Mouse (Mus musculus): Measurements from ENCODE around the gene Rcbtb1. TPM values are rescaled to one million over a fixed set of nuclear protein-coding genes. Genes with fewer than 3 reads are reported as not detected.

Rcbtb1 gene
- total and polyA plus RNA-seq, 3 experiments: 1.8 to 12.0 (median 9.4) TPM

GRCm38 (mm10) chr14:59209816-59210215 lies 8.8 kb downstream of the Rcbtb1 start:
- H3K4me1 ChIP-seq (ENCODE audit: insufficient read depth, low read depth, low read length): no peaks in the 10 kb centered on the region
- H3K4me3 ChIP-seq (ENCODE audit: low read depth, low read length): no peak overlapping the region
- TF ChIP-seq GATA1 (IDR thresholded peaks at IDR 0.05; ENCODE audit: borderline replicate concordance, low read length): no peak
- TF ChIP-seq POLR2AphosphoS5 (IDR thresholded peaks at IDR 0.05; ENCODE audit: insufficient replicate concordance, low read depth, low read length): no peak
- no peak for TF ChIP-seq TAL1 (conservative IDR thresholded peaks at IDR 0.05; ENCODE audit: low read depth, low read length)
- no peaks in the 10 kb centered on the region for H3K36me3 ChIP-seq (replicated peaks)
- DNase-seq (ENCODE audit: low spot score): no peak
- H3K27me3 ChIP-seq (ENCODE audit: insufficient read depth, low read length): peaks cover 2% of the 10 kb centered on the region; the same call in 1 of the 2 replicates
- ATAC-seq (ENCODE audit: extremely low read depth, insufficient number of reproducible peaks, low FRiP score, poor library complexity, severe bottlenecking): no peak
- H3K9me3 ChIP-seq (replicated peaks): no peaks in the 10 kb centered on the region

GRCm38 (mm10) chr14:59219241-59219640 lies 18.2 kb downstream of the Rcbtb1 start:
- peaks cover 9% of the 10 kb centered on the region for H3K36me3 ChIP-seq (replicated peaks)
- TF ChIP-seq TAL1 (conservative IDR thresholded peaks at IDR 0.05; ENCODE audit: low read depth, low read length) (no peak), GATA2 (IDR thresholded peaks at IDR 0.05; ENCODE audit: borderline replicate concordance, low read depth, low read length) (no peak), POLR2AphosphoS5 (IDR thresholded peaks at IDR 0.05; ENCODE audit: insufficient replicate concordance, low read depth, low read length) (no peak), GATA1 (IDR thresholded peaks at IDR 0.05; ENCODE audit: borderline replicate concordance, low read length) (no peak), CTCF (IDR thresholded peaks at IDR 0.05; ENCODE audit: low read depth, low read length) (no peak)
- H3K9me3 ChIP-seq (replicated peaks): no peaks in the 10 kb centered on the region
- H3K4me3 ChIP-seq (ENCODE audit: low read depth, low read length): no peak overlapping the region
- H3K27me3 ChIP-seq (ENCODE audit: insufficient read depth, low read length): no peaks in the 10 kb centered on the region
- DNase-seq (ENCODE audit: low spot score) (no peak), ATAC-seq (ENCODE audit: extremely low read depth, insufficient number of reproducible peaks, low FRiP score, poor library complexity, severe bottlenecking) (no peak)
- no peaks in the 10 kb centered on the region for H3K4me1 ChIP-seq (ENCODE audit: insufficient read depth, low read depth, low read length)

GRCm38 (mm10) chr14:59226240-59226639 lies 25.2 kb downstream of the Rcbtb1 start:
- ATAC-seq (ENCODE audit: extremely low read depth, insufficient number of reproducible peaks, low FRiP score, poor library complexity, severe bottlenecking) (no peak), DNase-seq (ENCODE audit: low spot score) (no peak)
- Histone ChIP-seq H3K9me3 (replicated peaks) (no peaks in the 10 kb centered on the region), H3K36me3 (replicated peaks) (peaks cover 18% of the 10 kb centered on the region), H3K4me3 (ENCODE audit: low read depth, low read length) (no peak overlapping the region), H3K27me3 (ENCODE audit: insufficient read depth, low read length) (no peaks in the 10 kb centered on the region), H3K4me1 (ENCODE audit: insufficient read depth, low read depth, low read length) (no peaks in the 10 kb centered on the region)
- TF ChIP-seq POLR2AphosphoS5 (IDR thresholded peaks at IDR 0.05; ENCODE audit: insufficient replicate concordance, low read depth, low read length) (no peak), TAL1 (conservative IDR thresholded peaks at IDR 0.05; ENCODE audit: low read depth, low read length) (no peak), GATA1 (IDR thresholded peaks at IDR 0.05; ENCODE audit: borderline replicate concordance, low read length) (no peak), GATA2 (IDR thresholded peaks at IDR 0.05; ENCODE audit: borderline replicate concordance, low read depth, low read length) (no peak), CTCF (IDR thresholded peaks at IDR 0.05; ENCODE audit: low read depth, low read length) (no peak)

GRCm38 (mm10) chr14:59229822-59230221 lies 28.8 kb downstream of the Rcbtb1 start:
- H3K36me3 ChIP-seq (replicated peaks): peaks cover 13% of the 10 kb centered on the region
- ATAC-seq (ENCODE audit: extremely low read depth, insufficient number of reproducible peaks, low FRiP score, poor library complexity, severe bottlenecking) (no peak), DNase-seq (ENCODE audit: low spot score) (no peak)

GRCm38 (mm10) chr14:59230331-59230966 lies 29.4 kb downstream of the Rcbtb1 start:
- Histone ChIP-seq H3K27me3 (ENCODE audit: insufficient read depth, low read length) (no peaks in the 10 kb centered on the region), H3K4me3 (ENCODE audit: low read depth, low read length) (no peak overlapping the region), H3K9me3 (replicated peaks) (no peaks in the 10 kb centered on the region), H3K36me3 (replicated peaks) (peaks cover 13% of the 10 kb centered on the region), H3K4me1 (ENCODE audit: insufficient read depth, low read depth, low read length) (no peaks in the 10 kb centered on the region)
- no peak for TF ChIP-seq TAL1 (conservative IDR thresholded peaks at IDR 0.05; ENCODE audit: low read depth, low read length)
- TF ChIP-seq POLR2AphosphoS5 (IDR thresholded peaks at IDR 0.05; ENCODE audit: insufficient replicate concordance, low read depth, low read length): no peak
- no peak for TF ChIP-seq CTCF (IDR thresholded peaks at IDR 0.05; ENCODE audit: low read depth, low read length)
- TF ChIP-seq GATA2 (IDR thresholded peaks at IDR 0.05; ENCODE audit: borderline replicate concordance, low read depth, low read length): no peak
- TF ChIP-seq GATA1 (IDR thresholded peaks at IDR 0.05; ENCODE audit: borderline replicate concordance, low read length): no peak
- ATAC-seq (ENCODE audit: extremely low read depth, insufficient number of reproducible peaks, low FRiP score, poor library complexity, severe bottlenecking) (no peak), DNase-seq (ENCODE audit: low spot score) (no peak)

More at GRCm38 (mm10) chr14:59229822-59230221, 28.8 kb downstream of the Rcbtb1 start:
- TF ChIP-seq TAL1 (conservative IDR thresholded peaks at IDR 0.05; ENCODE audit: low read depth, low read length) (no peak), CTCF (IDR thresholded peaks at IDR 0.05; ENCODE audit: low read depth, low read length) (no peak), GATA1 (IDR thresholded peaks at IDR 0.05; ENCODE audit: borderline replicate concordance, low read length) (no peak), GATA2 (IDR thresholded peaks at IDR 0.05; ENCODE audit: borderline replicate concordance, low read depth, low read length) (no peak), POLR2AphosphoS5 (IDR thresholded peaks at IDR 0.05; ENCODE audit: insufficient replicate concordance, low read depth, low read length) (no peak)
- Histone ChIP-seq H3K4me3 (ENCODE audit: low read depth, low read length) (no peak overlapping the region), H3K9me3 (replicated peaks) (no peaks in the 10 kb centered on the region), H3K4me1 (ENCODE audit: insufficient read depth, low read depth, low read length) (no peaks in the 10 kb centered on the region), H3K27me3 (ENCODE audit: insufficient read depth, low read length) (no peaks in the 10 kb centered on the region)

- TF ChIP-seq CTCF (IDR thresholded peaks at IDR 0.05; ENCODE audit: low read depth, low read length) (no peak), GATA2 (IDR thresholded peaks at IDR 0.05; ENCODE audit: borderline replicate concordance, low read depth, low read length) (no peak), GATA1 (IDR thresholded peaks at IDR 0.05; ENCODE audit: borderline replicate concordance, low read length) (no peak), TAL1 (conservative IDR thresholded peaks at IDR 0.05; ENCODE audit: low read depth, low read length) (no peak), POLR2AphosphoS5 (IDR thresholded peaks at IDR 0.05; ENCODE audit: insufficient replicate concordance, low read depth, low read length) (no peak)
- no peaks in the 10 kb centered on the region for H3K27me3 ChIP-seq (ENCODE audit: insufficient read depth, low read length)
These were observed 31.0 kb downstream of the Rcbtb1 start for GRCm38 (mm10) chr14:59232003-59232402.

More at GRCm38 (mm10) chr14:59232003-59232402, 31.0 kb downstream of the Rcbtb1 start:
- no peaks in the 10 kb centered on the region for H3K9me3 ChIP-seq (replicated peaks)
- no peak for DNase-seq (ENCODE audit: low spot score)
- ATAC-seq (ENCODE audit: extremely low read depth, insufficient number of reproducible peaks, low FRiP score, poor library complexity, severe bottlenecking): no peak
- H3K36me3 ChIP-seq (replicated peaks): peaks cover 11% of the 10 kb centered on the region
- H3K4me3 ChIP-seq (ENCODE audit: low read depth, low read length): no peak overlapping the region
- H3K4me1 ChIP-seq (ENCODE audit: insufficient read depth, low read depth, low read length): no peaks in the 10 kb centered on the region
